Mouse (Mus musculus) kidney, adult 2 months (tissue): Measurements from ENCODE around the gene Cyp2j8.

Experiments used
- CTCF ChIP-seq: fragments of 200-500 bp; conservative IDR thresholded peaks from 2 replicates; pipeline ENCODE4 v1.5.1; 2011; ENCODE audit warnings: low read depth, mild to moderate bottlenecking, control low read depth, low read length, moderate library complexity, mixed read lengths; ENCODE audit not compliant: insufficient read depth, insufficient read length
- POLR2A ChIP-seq: fragments of 200-500 bp; IDR thresholded peaks from one replicate; pipeline ENCODE4 v1.6.1; 2011; ENCODE audit warnings: low read depth, low read length, control low read depth

GRCm38 (mm10) chr4:96525772-96526171 lies 18.6 kb upstream of the Cyp2j8 start:
- TF ChIP-seq CTCF (no peak; the same call in 1 of the 2 replicates), POLR2A (no peak)
